Mouse (Mus musculus): ENCODE results near the gene Kifap3.

DNA sequence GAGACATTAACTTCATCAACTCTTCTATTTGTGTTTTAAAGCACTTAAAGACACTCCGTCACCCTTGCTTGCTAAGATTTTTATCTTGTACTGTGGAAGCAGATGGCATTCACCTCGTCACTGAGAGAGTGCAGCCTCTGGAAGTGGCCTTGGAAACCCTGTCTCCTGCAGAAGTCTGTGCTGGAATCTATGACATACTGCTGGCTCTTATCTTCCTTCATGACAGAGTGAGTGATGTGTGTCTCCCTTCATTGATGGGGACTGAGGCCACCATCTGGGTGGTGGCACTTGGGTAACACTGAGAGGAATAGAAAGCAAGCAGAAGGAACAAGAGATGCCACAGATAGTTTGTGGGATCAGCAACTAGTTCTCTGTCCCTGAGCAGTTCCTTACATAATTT lies 155.2 kb downstream of the Kifap3 start:
- TF ChIP-seq E2F4 (IDR thresholded peaks at IDR 0.05; ENCODE audit: insufficient read depth) (no peak), REST (IDR thresholded peaks at IDR 0.05; ENCODE audit: insufficient read depth, insufficient read length) (no peak), POLR2A (IDR thresholded peaks at IDR 0.05; ENCODE audit: insufficient read length, low read depth) (no peak), TCF3 (IDR thresholded peaks at IDR 0.05; ENCODE audit: insufficient read length, low read depth) (no peak), USF1 (IDR thresholded peaks at IDR 0.05; ENCODE audit: low read depth) (no peak), CEBPB (IDR thresholded peaks at IDR 0.05; ENCODE audit: insufficient read depth, poor library complexity, severe bottlenecking) (no peak), MAX (IDR thresholded peaks at IDR 0.05; ENCODE audit: low read depth) (no peak), TCF12 (IDR thresholded peaks at IDR 0.05; ENCODE audit: insufficient read depth, poor library complexity, severe bottlenecking) (no peak), MYOG (IDR thresholded peaks at IDR 0.05; ENCODE audit: control insufficient read depth in 1 of 3, insufficient read depth in 1 of 3, insufficient read length in 2 of 3, low read depth in 2 of 3) (no peak), POLR2AphosphoS2 (IDR thresholded peaks at IDR 0.05; ENCODE audit: insufficient read length, low read depth) (no peak)

Measured in myocyte (in vitro differentiated cells).